Mouse (Mus musculus) myocyte (in vitro differentiated cells): ENCODE data around the gene Anapc5. TPM values are rescaled to one million over a fixed set of nuclear protein-coding genes. Genes with fewer than 3 reads are reported as not detected.

ENCODE experiments used
- H3K27me3 ChIP-seq: one replicate; pipeline ENCODE4 v1.6.1; 2011; ENCODE audit not compliant: control insufficient read depth, insufficient read depth, insufficient read length
- H3K36me3 ChIP-seq: one replicate; pipeline ENCODE4 v1.6.1; 2011; ENCODE audit not compliant: control insufficient read depth, insufficient read depth
- H3K4me2 ChIP-seq: one replicate; pipeline ENCODE4 v1.6.1; 2011; ENCODE audit warnings: low read depth, control low read depth
- H3K4me3 ChIP-seq: one replicate; pipeline ENCODE4 v1.5.1; 2011; ENCODE audit warnings: mild to moderate bottlenecking, control low read depth, moderate library complexity
- H3K79me2 ChIP-seq: one replicate; pipeline ENCODE4 v1.6.1; 2011; ENCODE audit not compliant: control insufficient read depth, insufficient read depth
- H3ac ChIP-seq: one replicate; pipeline ENCODE4 v1.6.1; 2011; ENCODE audit not compliant: control insufficient read depth, insufficient read length
- CEBPB ChIP-seq: IDR thresholded peaks from 2 replicates; pipeline ENCODE4 v1.6.1; 2011; ENCODE audit warnings: mild to moderate bottlenecking, moderate library complexity; ENCODE audit not compliant: poor library complexity, insufficient read depth, severe bottlenecking
- E2F4 ChIP-seq: IDR thresholded peaks from one replicate; pipeline ENCODE4 v1.6.1; 2011; ENCODE audit warnings: mild to moderate bottlenecking, control low read depth, moderate library complexity; ENCODE audit not compliant: insufficient read depth
- MAX ChIP-seq: IDR thresholded peaks from one replicate; pipeline ENCODE4 v1.6.1; 2011; ENCODE audit warnings: low read depth, mild to moderate bottlenecking, control low read depth
- MYOD1 ChIP-seq, 3 experiments: IDR thresholded peaks; one replicate each; pipeline ENCODE4 v1.6.1; 2011; ENCODE audit warnings: control low read depth in 2 of 3, low read depth in 2 of 3, mild to moderate bottlenecking in 2 of 3, moderate library complexity in 1 of 3; ENCODE audit not compliant: insufficient read length in 2 of 3, control insufficient read depth in 1 of 3
- MYOG ChIP-seq, 3 experiments: IDR thresholded peaks; one replicate each; pipeline ENCODE4 v1.6.1; 2011; ENCODE audit warnings: control low read depth in 2 of 3, low read depth in 2 of 3, mild to moderate bottlenecking in 2 of 3; ENCODE audit not compliant: insufficient read length in 2 of 3, control insufficient read depth in 1 of 3, insufficient read depth in 1 of 3
- POLR2A ChIP-seq: IDR thresholded peaks from one replicate; pipeline ENCODE4 v1.6.1; 2011; ENCODE audit warnings: low read depth, mild to moderate bottlenecking, control low read depth, moderate library complexity; ENCODE audit not compliant: insufficient read length
- POLR2AphosphoS2 ChIP-seq: IDR thresholded peaks from one replicate; pipeline ENCODE4 v1.6.1; 2011; ENCODE audit warnings: low read depth, control low read depth; ENCODE audit not compliant: insufficient read length
- REST ChIP-seq: IDR thresholded peaks from one replicate; pipeline ENCODE4 v1.6.1; 2011; ENCODE audit warnings: mild to moderate bottlenecking, control low read depth, moderate library complexity; ENCODE audit not compliant: insufficient read depth, insufficient read length
- SRF ChIP-seq: IDR thresholded peaks from one replicate; pipeline ENCODE4 v1.6.1; 2011; ENCODE audit warnings: low read depth; ENCODE audit not compliant: control insufficient read depth, insufficient read length
- TCF12 ChIP-seq: IDR thresholded peaks from one replicate; pipeline ENCODE4 v1.6.1; 2011; ENCODE audit warnings: mild to moderate bottlenecking, control low read depth; ENCODE audit not compliant: poor library complexity, insufficient read depth, severe bottlenecking
- TCF3 ChIP-seq: IDR thresholded peaks from one replicate; pipeline ENCODE4 v1.6.1; 2011; ENCODE audit warnings: low read depth, control low read depth; ENCODE audit not compliant: insufficient read length
- USF1 ChIP-seq: IDR thresholded peaks from one replicate; pipeline ENCODE4 v1.6.1; 2011; ENCODE audit warnings: low read depth, mild to moderate bottlenecking, control low read depth, moderate library complexity
- polyA plus RNA-seq: library from polyadenylated mRNA; unstranded; fragments of >200 nt; fragmentation: generic; extraction: Trizol; gene quantifications from one replicate; pipeline ENCODE4 v1.2.1, GENCODE M21; 2012; ENCODE audit warnings: missing spikeins

Anapc5 gene
- polyA plus RNA-seq, 1 experiment = 197 TPM

GRCm38 (mm10) chr5:122821524-122821885 lies 366 bp upstream of the Anapc5 start:
- Histone ChIP-seq H3ac (peak overlapping the region; percentile 84), H3K79me2 (peaks cover 15% of the 10 kb centered on the region), H3K4me3 (peak overlapping the region; percentile 48), H3K27me3 (no peaks in the 10 kb centered on the region), H3K4me2 (peak overlapping the region; percentile 62), H3K36me3 (peaks cover 25% of the 10 kb centered on the region)
- no peak for TF ChIP-seq TCF3
- TF ChIP-seq MYOG (IDR thresholded peaks at IDR 0.05; ENCODE audit: control insufficient read depth in 1 of 3, insufficient read depth in 1 of 3, insufficient read length in 2 of 3, low read depth in 2 of 3) = no peak
- TF ChIP-seq CEBPB = no peak
- TF ChIP-seq USF1 = no peak
- TF ChIP-seq POLR2AphosphoS2 = no peak

- Histone ChIP-seq H3ac (no peak overlapping the region), H3K79me2 (no peaks in the 10 kb centered on the region), H3K27me3 (no peaks in the 10 kb centered on the region), H3K4me2 (no peak overlapping the region), H3K4me3 (no peak overlapping the region), H3K36me3 (peaks cover 30% of the 10 kb centered on the region)
- TF ChIP-seq MAX (no peak), E2F4 (no peak), MYOG (IDR thresholded peaks at IDR 0.05; ENCODE audit: control insufficient read depth in 1 of 3, insufficient read depth in 1 of 3, insufficient read length in 2 of 3, low read depth in 2 of 3) (peak in 2 of 3 experiments; percentile 31 to 85), MYOD1 (IDR thresholded peaks at IDR 0.05; ENCODE audit: control insufficient read depth in 1 of 3, insufficient read length in 2 of 3, low read depth in 2 of 3) (peak in 2 of 3 experiments; percentile 71 to 87)
Observed at GRCm38 (mm10) chr5:122812699-122813098, 8.4 kb downstream of the Anapc5 start.

- H3K27me3 ChIP-seq = no peaks in the 10 kb centered on the region
- H3K79me2 ChIP-seq = no peaks in the 10 kb centered on the region
- no peak overlapping the region for H3K4me3 ChIP-seq
- H3K36me3 ChIP-seq = peaks cover 27% of the 10 kb centered on the region
- H3ac ChIP-seq = no peak overlapping the region
- no peak overlapping the region for H3K4me2 ChIP-seq
- TF ChIP-seq TCF3 (no peak), MAX (no peak), MYOG (IDR thresholded peaks at IDR 0.05; ENCODE audit: control insufficient read depth in 1 of 3, insufficient read depth in 1 of 3, insufficient read length in 2 of 3, low read depth in 2 of 3) (no peak), TCF12 (no peak), POLR2A (no peak), USF1 (no peak), MYOD1 (IDR thresholded peaks at IDR 0.05; ENCODE audit: control insufficient read depth in 1 of 3, insufficient read length in 2 of 3, low read depth in 2 of 3) (no peak), E2F4 (no peak), SRF (no peak), REST (no peak), POLR2AphosphoS2 (no peak), CEBPB (no peak)
Observed at GRCm38 (mm10) chr5:122811364-122812079, 9.6 kb downstream of the Anapc5 start.

GRCm38 (mm10) chr5:122805503-122805902 lies 15.6 kb downstream of the Anapc5 start:
- TF ChIP-seq USF1 (no peak), SRF (no peak), TCF12 (no peak), CEBPB (no peak), POLR2AphosphoS2 (no peak), MAX (no peak), REST (no peak), MYOG (IDR thresholded peaks at IDR 0.05; ENCODE audit: control insufficient read depth in 1 of 3, insufficient read depth in 1 of 3, insufficient read length in 2 of 3, low read depth in 2 of 3) (no peak), TCF3 (no peak), POLR2A (no peak), E2F4 (no peak), MYOD1 (IDR thresholded peaks at IDR 0.05; ENCODE audit: control insufficient read depth in 1 of 3, insufficient read length in 2 of 3, low read depth in 2 of 3) (no peak)
- H3K4me3 ChIP-seq = no peak overlapping the region
- H3K27me3 ChIP-seq = no peaks in the 10 kb centered on the region
- H3K4me2 ChIP-seq = no peak overlapping the region
- no peaks in the 10 kb centered on the region for H3K79me2 ChIP-seq
- peaks cover 60% of the 10 kb centered on the region for H3K36me3 ChIP-seq
- H3ac ChIP-seq = no peak overlapping the region

- Histone ChIP-seq H3ac (no peak overlapping the region), H3K4me3 (no peak overlapping the region), H3K79me2 (no peaks in the 10 kb centered on the region), H3K36me3 (peaks cover 65% of the 10 kb centered on the region), H3K27me3 (no peaks in the 10 kb centered on the region), H3K4me2 (no peak overlapping the region)
- no peak for TF ChIP-seq E2F4
- no peak for TF ChIP-seq CEBPB
- TF ChIP-seq POLR2AphosphoS2 = no peak
- TF ChIP-seq MYOG (IDR thresholded peaks at IDR 0.05; ENCODE audit: control insufficient read depth in 1 of 3, insufficient read depth in 1 of 3, insufficient read length in 2 of 3, low read depth in 2 of 3) = no peak
- TF ChIP-seq MYOD1 (IDR thresholded peaks at IDR 0.05; ENCODE audit: control insufficient read depth in 1 of 3, insufficient read length in 2 of 3, low read depth in 2 of 3) = no peak
- no peak for TF ChIP-seq USF1
- no peak for TF ChIP-seq SRF
- no peak for TF ChIP-seq MAX
- no peak for TF ChIP-seq TCF3
- no peak for TF ChIP-seq POLR2A
- TF ChIP-seq REST = no peak
- TF ChIP-seq TCF12 = no peak
Observed at GRCm38 (mm10) chr5:122802706-122803105, 18.4 kb downstream of the Anapc5 start.
